Mouse (Mus musculus): Measurements from ENCODE around the gene Samd4b.

DNA sequence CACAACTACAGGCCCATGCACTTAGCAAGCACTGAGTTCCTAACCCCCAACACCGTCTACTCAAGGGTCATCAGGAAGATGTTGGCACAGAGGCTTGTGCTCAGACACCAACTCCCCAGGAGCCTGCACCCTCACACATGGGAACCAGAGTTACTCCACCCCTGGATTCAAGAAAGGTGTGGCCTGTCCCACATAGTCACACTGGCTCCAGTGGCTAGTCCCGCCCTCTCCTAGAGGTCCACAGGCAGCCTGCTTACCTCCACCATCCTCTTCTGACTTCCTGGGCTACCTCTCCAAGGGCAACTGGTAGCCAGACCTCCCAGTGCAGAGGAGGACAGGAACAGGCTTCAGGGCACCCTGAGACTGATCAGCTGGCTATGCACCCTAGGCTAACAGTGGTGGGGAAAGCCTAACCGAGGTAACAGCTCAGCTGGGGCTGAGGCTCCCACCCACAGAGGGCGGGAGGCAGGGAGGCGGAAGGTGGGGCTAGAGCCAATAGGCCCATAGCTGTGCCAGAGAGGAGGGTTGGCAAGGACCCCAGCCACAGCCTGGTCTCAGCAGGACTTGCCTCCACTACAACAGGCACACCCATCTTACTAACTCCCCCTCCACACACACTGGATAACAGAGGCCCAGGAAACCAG lies 21.6 kb downstream of the Samd4b start:
- TF ChIP-seq POLR2AphosphoS5 (IDR thresholded peaks at IDR 0.05; ENCODE audit: insufficient replicate concordance, low read depth, low read length) (no peak), GATA2 (IDR thresholded peaks at IDR 0.05; ENCODE audit: borderline replicate concordance, low read depth, low read length) (no peak)
